Mouse (Mus musculus): ENCODE measurements around the gene Ltbp1.

The Ltbp1 gene

GRCm38 (mm10) chr17:75005685-75006680 lies 615 bp downstream of the Ltbp1 start:
- DNase-seq: no peak

- DNase-seq: no peak
Measured at GRCm38 (mm10) chr17:75010955-75011354, 5.6 kb downstream of the Ltbp1 start.

- DNase-seq: no peak
Measured at GRCm38 (mm10) chr17:75013211-75013610, 7.8 kb downstream of the Ltbp1 start.

GRCm38 (mm10) chr17:75013868-75014267 lies 8.5 kb downstream of the Ltbp1 start:
- DNase-seq: no peak

GRCm38 (mm10) chr17:75014601-75015356 lies 9.4 kb downstream of the Ltbp1 start:
- no peak for DNase-seq

DNA sequence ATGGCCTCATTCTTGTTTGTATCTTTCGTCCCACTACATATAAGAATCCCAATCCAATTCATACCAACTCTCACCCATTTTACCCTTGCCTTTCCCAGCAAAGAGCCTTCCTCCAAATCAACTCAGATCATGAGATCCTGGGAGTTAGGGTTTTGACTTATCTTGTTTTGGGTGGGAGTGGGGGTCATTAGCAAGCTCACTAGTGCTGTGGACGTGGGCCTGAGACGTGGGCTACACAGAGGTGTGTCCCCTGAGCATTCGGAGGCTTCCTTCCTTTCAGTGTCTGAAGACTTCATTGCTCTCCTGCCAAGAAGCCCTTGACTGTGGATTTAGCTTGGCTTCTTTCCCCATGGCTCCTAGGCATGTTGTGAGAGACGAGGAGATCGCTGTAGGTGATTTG lies 10.2 kb downstream of the Ltbp1 start:
- no peak for DNase-seq

- DNase-seq: peak in 1 of 2 experiments; percentile 18
Measured at GRCm38 (mm10) chr17:75017423-75017822, 12.1 kb downstream of the Ltbp1 start.

DNA sequence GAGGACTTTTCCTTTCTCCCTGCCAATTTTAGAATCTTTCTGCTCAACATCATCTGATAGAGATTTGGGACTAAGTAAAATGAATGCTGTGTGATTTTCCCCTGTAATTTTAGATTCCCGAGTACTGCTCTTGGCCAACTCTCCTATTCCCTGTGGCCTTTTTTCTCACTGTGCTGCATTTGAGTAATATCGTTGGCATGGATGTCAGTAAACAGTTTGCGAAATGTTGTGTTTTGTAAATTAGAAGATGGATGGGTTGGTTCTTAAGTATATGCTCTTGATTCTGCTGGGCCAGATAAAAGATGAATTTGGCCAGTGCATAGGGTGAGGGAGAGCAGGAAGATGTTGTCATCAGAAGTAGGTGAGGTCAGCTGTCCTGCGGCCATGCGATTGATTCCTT lies 12.8 kb downstream of the Ltbp1 start:
- DNase-seq: no peak

DNA sequence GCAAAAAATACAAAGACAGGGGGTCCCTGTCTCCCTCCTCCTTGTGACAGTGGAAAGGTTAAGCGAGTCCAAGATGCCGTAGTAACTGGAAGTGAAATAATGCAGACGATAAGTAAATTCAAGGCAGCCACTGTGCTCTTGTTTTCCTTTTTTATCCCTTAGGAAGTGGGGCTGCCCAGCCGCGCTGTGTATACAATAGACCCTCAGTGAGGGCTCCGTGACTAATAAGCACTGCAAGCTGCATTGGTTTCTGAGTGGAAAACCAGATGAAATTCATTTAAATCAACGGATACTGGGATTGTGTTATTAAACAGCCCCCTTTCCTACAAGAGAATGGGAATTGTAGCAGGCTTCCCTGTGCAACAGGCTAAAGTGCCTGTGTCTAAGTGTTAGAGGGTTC lies 14.7 kb downstream of the Ltbp1 start:
- no peak for DNase-seq

- no peak for DNase-seq
Measured at GRCm38 (mm10) chr17:75020619-75021018, 15.3 kb downstream of the Ltbp1 start.

DNA sequence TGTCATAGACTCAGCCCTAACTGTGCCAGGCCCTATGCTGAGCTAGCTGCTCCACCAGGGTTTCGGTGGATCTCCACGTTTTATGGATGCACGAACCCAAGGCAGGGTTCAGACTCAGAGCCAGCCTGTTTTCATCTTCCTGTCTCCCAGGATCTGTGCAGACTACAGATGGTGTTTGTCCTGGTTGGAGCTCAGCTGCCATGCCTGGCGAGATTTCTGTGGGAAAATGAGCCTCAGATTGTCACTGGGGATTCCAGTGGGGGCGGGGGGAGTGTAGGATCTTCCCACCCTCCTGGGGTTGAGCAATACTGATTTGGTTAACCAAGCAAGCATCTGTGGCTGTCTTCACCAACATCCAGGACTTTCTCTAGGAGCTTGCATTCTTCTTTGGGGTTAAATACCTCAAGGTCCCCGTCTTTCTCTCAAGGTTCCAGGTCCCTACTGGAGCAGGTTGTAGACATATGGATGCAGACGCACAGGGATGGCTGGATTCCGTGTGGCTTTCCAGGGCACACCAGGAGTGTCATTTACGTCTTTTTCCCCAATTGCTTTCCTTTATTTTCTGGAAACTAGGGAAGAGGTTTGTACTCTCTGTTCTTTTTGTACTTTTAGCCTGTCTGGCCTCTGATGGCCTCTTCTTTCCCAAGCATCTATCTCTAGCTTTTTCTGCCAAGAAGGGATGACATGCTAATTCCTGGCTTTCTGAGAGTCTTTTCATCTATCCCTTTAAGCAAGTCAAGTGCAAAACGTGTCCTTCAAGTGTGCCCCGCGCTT lies 22.2 kb downstream of the Ltbp1 start:
- DNase-seq: no peak

- DNase-seq: no peak
Measured at GRCm38 (mm10) chr17:75033356-75033755, 28.0 kb downstream of the Ltbp1 start.

DNA sequence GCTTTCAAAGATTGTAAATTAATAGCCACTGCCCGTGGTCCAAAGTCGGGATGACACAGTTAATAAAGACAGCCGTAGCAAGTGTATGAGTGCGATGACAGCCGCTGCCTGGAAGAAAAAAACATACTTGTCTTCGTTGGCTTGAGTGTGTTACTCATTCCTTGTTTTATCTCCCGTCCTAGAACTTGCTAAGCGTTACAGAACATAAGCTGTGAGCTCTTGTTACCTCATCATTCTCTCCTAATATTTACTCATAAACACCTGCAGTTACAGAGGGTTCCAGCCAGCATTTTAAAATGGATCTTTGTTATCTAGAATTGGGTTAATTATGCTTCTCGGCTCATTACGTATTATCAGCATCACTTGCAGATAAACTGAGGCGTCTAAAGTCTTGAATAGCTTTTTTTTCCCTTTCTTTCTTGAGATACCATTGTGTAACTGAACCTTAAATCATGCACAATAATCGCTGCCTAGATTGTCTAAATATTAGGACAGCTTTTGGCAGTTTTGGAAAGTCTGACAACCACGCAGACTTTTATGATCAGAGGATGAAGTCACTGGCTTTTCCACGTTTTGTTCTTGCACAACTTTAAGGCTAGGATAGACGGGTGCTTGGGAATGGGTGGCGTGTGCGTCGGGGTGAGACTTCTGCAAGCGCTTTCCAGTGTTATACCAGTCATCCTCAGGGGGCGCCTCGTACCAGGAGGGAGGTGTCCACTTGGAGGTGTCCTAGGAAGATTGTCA lies 28.7 kb downstream of the Ltbp1 start:
- DNase-seq: no peak

DNA sequence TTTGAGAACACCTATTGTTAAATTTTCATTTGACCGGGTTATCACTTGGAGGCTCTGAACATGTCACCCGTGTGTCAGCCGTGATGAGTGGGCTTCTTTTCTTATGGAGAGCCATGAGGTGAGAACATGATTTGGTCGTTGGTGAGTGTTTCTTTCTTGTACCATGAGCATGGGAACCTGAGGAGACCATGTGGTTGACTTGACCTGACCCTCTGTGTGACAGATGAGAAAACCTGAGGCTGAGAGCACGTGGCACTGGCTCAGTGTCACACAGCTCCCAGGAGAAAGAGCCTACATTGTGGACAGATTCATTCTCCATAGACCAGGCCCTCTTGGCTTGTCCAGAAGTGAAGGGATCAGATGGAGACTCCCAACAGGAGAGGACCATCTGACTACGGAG lies 31.5 kb downstream of the Ltbp1 start:
- DNase-seq: no peak

DNA sequence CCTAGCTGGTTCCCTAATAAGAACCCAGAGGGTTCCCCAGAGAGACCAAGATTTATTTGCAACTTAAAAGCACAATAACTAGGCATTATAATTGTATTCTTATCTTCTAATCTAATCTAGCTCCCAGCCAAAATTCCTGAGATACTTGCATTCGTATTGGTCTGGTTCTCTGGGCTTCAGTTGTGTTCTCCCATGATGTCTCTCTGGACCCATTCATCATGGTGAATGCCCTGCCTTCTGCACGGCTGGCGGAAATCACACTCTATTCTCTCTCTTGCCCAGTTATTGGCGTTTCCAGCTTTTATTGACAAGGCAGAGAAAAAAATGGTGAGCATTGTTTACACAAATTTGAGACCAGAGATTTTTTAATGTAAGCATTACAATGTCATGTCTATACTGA lies 33.6 kb downstream of the Ltbp1 start:
- no peak for DNase-seq

DNA sequence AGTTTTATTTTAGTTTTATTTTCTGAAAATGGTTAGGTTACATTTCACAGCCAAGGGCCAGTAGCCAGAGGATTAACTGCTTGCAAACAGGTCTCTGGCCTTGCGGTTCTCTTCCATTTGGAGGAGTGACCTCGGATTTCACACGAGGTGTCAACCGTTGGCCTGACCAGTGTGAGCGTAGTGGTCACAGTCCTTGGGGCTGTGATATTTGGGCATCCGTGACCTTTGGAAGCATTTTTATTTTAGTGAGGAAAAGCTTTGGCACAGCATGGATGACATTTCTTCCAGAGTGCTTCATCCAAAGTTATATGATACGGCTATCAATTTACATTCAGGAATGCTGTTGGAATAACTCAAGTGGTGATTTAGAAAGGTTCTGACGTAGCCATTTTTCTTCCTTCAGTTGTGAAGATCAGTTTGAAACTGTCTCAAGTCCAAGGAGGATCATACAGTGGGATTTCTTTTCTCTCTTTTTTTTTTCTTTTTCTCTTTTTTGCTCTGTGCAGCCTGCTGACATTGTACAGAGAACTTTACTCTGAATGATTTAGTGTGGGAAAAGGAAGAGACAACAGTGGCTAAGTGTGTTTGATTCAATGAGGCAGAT lies 44.1 kb downstream of the Ltbp1 start:
- no peak for DNase-seq

- no peak for DNase-seq
Measured at GRCm38 (mm10) chr17:75051440-75051925, 46.1 kb downstream of the Ltbp1 start.

DNA sequence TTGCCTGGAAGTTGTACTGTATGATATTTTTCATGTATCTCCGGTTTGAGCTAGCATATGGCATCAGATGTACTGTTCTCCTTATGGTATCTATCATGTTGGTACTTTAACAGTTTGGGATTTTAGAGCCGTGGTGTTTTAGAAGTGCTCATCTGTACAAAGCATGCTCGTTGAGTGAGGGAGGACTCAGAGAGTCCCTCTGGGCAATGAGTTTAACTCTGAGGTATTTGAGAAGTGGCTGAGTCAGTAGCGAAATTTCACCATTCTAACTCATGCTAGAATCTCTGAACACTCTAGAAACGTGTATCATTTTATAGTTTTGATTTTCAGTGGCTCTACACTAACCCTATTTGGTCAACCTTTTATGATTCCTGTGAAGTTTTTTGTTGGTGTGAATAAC lies 49.9 kb downstream of the Ltbp1 start:
- no peak for DNase-seq

- no peak for DNase-seq
Measured at GRCm38 (mm10) chr17:75055961-75056360, 50.6 kb downstream of the Ltbp1 start.

DNA sequence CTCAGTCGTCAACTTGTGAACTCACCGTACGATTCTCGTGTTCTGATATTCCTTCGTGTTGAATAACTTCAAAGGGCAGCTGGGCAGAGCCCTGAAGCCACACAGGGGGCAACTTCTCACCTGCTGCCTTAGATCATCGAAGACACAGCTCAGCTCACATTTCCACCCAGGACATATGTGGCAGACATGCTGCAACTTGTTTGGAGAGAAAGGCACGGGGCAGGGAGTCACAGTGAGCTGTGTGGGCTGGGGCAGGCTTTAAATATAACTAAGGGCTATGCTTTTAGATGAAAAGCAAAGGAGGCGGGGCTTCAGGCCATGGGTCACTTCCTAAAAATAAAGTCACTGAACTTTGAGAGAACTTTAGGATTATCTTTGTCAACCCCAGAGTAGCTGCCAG lies 51.3 kb downstream of the Ltbp1 start:
- no peak for DNase-seq

GRCm38 (mm10) chr17:75066340-75066739 lies 61.0 kb downstream of the Ltbp1 start:
- no peak for DNase-seq

DNA sequence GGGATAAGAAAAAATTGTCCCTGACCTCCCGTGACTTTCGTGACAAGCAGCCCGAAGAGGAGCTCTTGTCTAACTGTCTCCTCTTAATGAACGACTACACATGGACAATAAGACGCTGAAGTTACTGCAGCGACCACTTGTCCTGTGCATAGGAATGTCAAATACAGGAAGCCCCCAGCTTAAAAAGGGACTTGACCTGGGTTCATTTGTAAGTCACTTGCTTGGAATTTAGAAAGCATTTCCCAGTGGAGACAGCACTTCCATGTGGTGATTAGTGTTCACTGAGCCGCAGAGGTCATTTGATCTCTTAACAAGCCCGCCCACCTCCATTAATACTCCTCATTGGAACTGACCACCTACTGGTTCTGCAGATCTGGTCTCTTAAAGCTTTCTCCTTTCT lies 61.9 kb downstream of the Ltbp1 start:
- DNase-seq: no peak
